Mouse (Mus musculus) neural tube, embryonic 11.5 days (tissue): ENCODE results near the gene Coq5. TPM values are rescaled to one million over a fixed set of nuclear protein-coding genes. Genes with fewer than 3 reads are reported as not detected.
A peak's percentile ranks its signal among the peaks of the same experiment; 100 is the strongest.

Experiments used
- ATAC-seq: fragments of 200-750 bp; cut with Nextera tagmentation; 2 replicates; pipeline ENCODE4 v1.8.0; 2017; ENCODE audit warnings: moderate number of reproducible peaks, mild to moderate bottlenecking, moderate TSS enrichment, moderate library complexity; ENCODE audit not compliant: insufficient read depth, low FRiP score, low TSS enrichment
- DNase-seq: peaks from one replicate; pipeline ENCODE4 v3.0.0-alpha.2; 2015; ENCODE audit warnings: low spot score
- H3K27ac ChIP-seq: fragments of 300-500 bp; sonication (generic); 2 replicates; pipeline ENCODE4 v1.5.1; 2014; ENCODE audit warnings: low read depth, mild to moderate bottlenecking, low read length
- H3K27me3 ChIP-seq: fragments of 300-500 bp; sonication (generic); 2 replicates; pipeline ENCODE4 v1.6.1; 2014; ENCODE audit warnings: mild to moderate bottlenecking, low read length, mixed read lengths; ENCODE audit not compliant: control insufficient read depth, insufficient read depth
- H3K36me3 ChIP-seq: fragments of 300-500 bp; sonication (generic); 2 replicates; pipeline ENCODE4 v1.6.1; 2014; ENCODE audit warnings: mild to moderate bottlenecking, low read length, moderate library complexity, mixed read lengths; ENCODE audit not compliant: control insufficient read depth, insufficient read depth
- H3K4me1 ChIP-seq: fragments of 300-500 bp; sonication (generic); 2 replicates; pipeline ENCODE4 v1.6.1; 2014; ENCODE audit warnings: low read length, mixed read lengths; ENCODE audit not compliant: control insufficient read depth, insufficient read depth
- H3K4me2 ChIP-seq: fragments of 300-500 bp; sonication (generic); 2 replicates; pipeline ENCODE4 v1.6.1; 2014; ENCODE audit warnings: low read depth, mild to moderate bottlenecking, moderate library complexity
- H3K4me3 ChIP-seq: fragments of 300-500 bp; sonication (generic); 2 replicates; pipeline ENCODE4 v1.5.1; 2014; ENCODE audit warnings: low read depth, low read length
- H3K9ac ChIP-seq: fragments of 300-500 bp; sonication (generic); 2 replicates; pipeline ENCODE4 v1.6.1; 2014; ENCODE audit warnings: mild to moderate bottlenecking, low read length
- H3K9me3 ChIP-seq: fragments of 300-500 bp; sonication (generic); 2 replicates; pipeline ENCODE4 v1.6.1; 2016; ENCODE audit warnings: low read length; ENCODE audit not compliant: control insufficient read depth
- WGBS: fragments of 180-500 bp; shearing (Covaris S2); extraction: QIAGEN DNeasy Blood & Tissue Kit; methylation state at CpG from one replicate; pipeline ENCODE4 v1.1.7; 2014; 5-methylcytosine and 5-hydroxymethylcytosine counted together
- polyA plus RNA-seq: library from polyadenylated mRNA; unstranded; fragments of >200 nt; fragmentation: Nextera tagmentation; extraction: Ambion mirVana; gene quantifications from 2 replicates; pipeline ENCODE4 v1.2.1, GENCODE M21; 2014

Gene Coq5
- polyA plus RNA-seq, 1 experiment from 2014 or later = 61.0 TPM

DNA sequence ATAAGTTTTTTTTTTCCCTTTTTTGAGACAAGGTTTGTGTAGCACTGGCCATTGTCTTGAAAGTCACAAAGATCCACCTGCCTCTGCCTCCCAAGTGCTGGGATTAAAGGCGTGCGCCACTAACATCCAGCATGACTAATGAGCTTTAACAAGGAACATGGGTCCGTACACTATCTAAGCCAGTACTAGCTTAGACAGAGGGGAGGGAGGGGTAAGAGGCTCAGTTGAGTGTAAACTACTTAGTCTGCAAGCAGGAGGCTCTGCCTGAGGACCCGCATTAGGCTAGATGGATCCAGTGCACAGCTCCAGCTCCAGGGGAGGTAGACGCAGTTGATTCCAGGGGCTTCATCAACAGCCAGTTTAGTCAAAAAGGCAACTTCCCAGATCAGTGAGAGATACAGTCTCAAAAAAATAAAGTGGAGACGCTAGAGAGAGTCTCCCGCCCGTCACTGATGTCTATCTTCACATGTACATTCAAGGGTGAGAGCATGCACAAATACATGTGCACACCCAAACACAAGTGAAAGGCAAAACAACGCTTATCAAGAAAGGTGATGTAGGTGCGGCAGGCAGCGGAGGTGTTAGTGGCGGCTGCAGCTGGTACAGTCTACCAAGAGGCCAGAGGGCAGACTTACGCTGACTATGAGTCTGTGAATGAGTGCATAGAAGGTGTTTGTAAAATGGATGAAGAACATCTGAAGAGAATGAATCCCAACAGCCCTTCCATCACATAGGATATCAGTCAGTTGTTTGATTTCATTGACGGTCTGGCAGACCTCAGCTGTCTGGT lies 16.8 kb upstream of the Coq5 start:
- no peak overlapping the region for H3K4me3 ChIP-seq
- no peak overlapping the region for H3K4me2 ChIP-seq
- no peak overlapping the region for H3K27ac ChIP-seq
- H3K36me3 ChIP-seq = peaks cover 4% of the 10 kb centered on the region; the same call in 1 of the 2 replicates
- no peak for ATAC-seq
- H3K4me1 ChIP-seq = no peaks in the 10 kb centered on the region
- WGBS = 92% methylated on average over 14 of the region's 14 CpGs
- no peak overlapping the region for H3K9ac ChIP-seq
- no peaks in the 10 kb centered on the region for H3K9me3 ChIP-seq
- DNase-seq = no peak
- H3K27me3 ChIP-seq = no peaks in the 10 kb centered on the region

DNA sequence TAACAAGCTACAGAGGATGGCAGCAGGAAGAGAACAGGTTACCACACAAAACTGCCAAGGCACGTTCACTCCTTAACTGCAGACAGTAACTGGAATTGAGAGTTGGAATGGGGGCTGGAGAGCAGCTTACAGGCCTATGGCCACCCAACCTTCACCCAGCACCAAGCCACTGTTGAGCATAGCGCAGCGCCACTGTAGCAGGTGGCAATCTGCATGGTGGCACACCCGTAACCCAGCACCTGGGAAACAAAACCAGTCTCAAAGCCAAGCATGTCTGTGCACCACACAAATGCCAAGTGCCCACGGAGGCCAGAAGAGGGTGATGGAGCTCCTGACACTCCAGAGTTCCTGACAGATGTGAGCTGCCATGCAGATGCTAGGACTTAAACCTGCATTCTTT lies 13.1 kb upstream of the Coq5 start:
- Histone ChIP-seq H3K36me3 (no peaks in the 10 kb centered on the region; the same call in 1 of the 2 replicates), H3K27ac (no peak overlapping the region), H3K9me3 (no peaks in the 10 kb centered on the region), H3K27me3 (no peaks in the 10 kb centered on the region), H3K4me1 (peaks cover 14% of the 10 kb centered on the region), H3K9ac (no peak overlapping the region), H3K4me3 (no peak overlapping the region), H3K4me2 (no peak overlapping the region)
- no peak for ATAC-seq
- 96% methylated on average over 5 of the region's 5 CpGs for WGBS
- no peak for DNase-seq

DNA sequence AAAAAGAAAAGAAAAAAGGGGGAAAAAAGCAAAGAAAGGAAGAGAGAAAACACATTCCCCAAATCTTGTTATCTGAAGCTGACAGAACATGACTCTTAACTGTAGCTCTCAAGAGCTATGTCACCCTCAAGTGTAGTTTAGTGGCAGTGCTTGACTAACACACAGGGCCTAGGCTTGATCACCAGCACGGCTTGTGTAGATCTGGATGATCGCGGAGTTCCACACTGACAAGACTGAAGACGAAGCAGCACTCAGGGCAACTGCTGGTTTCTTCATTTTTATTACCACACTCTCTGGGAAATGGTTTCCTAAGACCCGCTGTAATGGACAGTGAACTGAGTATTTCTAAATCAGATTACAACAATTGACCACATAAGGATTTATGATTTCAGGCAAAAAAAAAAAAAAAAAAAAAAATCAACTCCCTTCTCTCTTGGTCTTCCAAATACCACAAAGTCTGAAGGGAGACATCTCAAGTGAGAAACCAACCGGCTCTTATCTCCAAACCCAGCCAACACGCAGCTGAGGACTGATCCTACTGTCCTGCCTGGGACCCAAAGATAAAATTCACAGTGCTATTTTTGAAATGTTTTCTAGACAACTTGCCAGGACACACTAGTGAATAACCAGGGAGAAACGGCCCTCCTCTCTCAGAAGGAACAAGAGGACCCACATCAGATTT lies 12.5 kb upstream of the Coq5 start:
- H3K27ac ChIP-seq = no peak overlapping the region
- H3K9ac ChIP-seq = no peak overlapping the region
- no peak overlapping the region for H3K4me3 ChIP-seq
- DNase-seq = no peak
- H3K9me3 ChIP-seq = no peaks in the 10 kb centered on the region
- no peaks in the 10 kb centered on the region; the same call in 1 of the 2 replicates for H3K36me3 ChIP-seq
- no peak overlapping the region for H3K4me2 ChIP-seq
- no peak for ATAC-seq
- H3K4me1 ChIP-seq = peaks cover 14% of the 10 kb centered on the region
- WGBS = 88% methylated on average over 8 of the region's 8 CpGs
- H3K27me3 ChIP-seq = no peaks in the 10 kb centered on the region

DNA sequence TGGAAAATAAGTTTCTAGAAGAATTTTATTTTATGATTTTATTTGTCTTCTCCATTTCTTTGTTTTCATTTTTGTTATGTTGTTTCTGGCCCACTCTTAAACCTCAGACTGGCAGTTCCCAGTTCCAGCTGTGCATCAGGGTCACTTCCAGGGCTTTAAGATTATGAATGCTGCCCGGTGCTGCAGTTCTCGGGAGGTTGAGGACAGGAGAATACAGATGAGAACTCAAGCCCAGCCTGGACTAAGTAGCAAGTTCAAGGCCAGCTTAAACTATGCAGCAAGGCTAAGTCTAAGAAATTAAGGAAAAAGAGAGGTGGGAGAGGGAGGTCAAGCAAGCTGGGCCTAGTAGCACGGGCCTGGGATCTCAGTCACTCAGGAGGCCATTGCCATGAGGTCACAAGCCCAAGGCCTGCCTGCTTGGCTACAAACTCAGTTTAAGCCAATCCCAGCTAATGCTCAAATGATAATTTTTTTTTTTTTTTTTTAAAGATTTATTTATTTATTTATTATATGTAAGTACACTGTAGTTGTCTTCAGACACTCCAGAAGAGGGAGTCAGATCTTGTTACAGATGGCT lies 11.9 kb upstream of the Coq5 start:
- WGBS = 94% methylated on average over 3 of the region's 3 CpGs
- Histone ChIP-seq H3K27me3 (no peaks in the 10 kb centered on the region), H3K27ac (no peak overlapping the region), H3K9me3 (no peaks in the 10 kb centered on the region), H3K4me2 (no peak overlapping the region), H3K4me3 (no peak overlapping the region), H3K4me1 (peaks cover 14% of the 10 kb centered on the region), H3K9ac (no peak overlapping the region), H3K36me3 (no peaks in the 10 kb centered on the region; the same call in 1 of the 2 replicates)
- DNase-seq (no peak), ATAC-seq (no peak)

DNA sequence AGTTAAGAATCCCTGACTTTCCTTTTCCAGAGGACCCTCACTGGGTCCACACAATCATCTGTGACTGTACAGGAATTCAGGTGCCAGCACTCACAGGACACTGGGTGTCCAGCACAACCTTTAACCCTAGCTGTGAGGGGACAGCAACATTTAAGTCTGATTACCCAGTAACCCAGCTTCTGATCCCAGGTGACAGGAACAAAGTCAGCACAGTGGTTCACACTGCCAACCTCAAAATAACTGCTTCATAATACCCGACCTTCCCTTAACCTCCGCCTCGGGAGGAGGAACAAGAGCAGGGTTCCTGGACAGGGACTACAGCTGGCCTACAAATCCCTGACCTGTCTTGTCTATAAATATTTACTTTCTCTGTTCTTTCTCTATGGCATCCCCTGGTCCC lies 11.2 kb upstream of the Coq5 start:
- WGBS = 72% methylated on average over 3 of the region's 3 CpGs
- DNase-seq (no peak), ATAC-seq (no peak)
- Histone ChIP-seq H3K27ac (no peak overlapping the region), H3K4me2 (no peak overlapping the region), H3K9me3 (no peaks in the 10 kb centered on the region), H3K9ac (no peak overlapping the region), H3K36me3 (no peaks in the 10 kb centered on the region; the same call in 1 of the 2 replicates), H3K4me1 (peaks cover 15% of the 10 kb centered on the region), H3K27me3 (no peaks in the 10 kb centered on the region), H3K4me3 (no peak overlapping the region)

DNA sequence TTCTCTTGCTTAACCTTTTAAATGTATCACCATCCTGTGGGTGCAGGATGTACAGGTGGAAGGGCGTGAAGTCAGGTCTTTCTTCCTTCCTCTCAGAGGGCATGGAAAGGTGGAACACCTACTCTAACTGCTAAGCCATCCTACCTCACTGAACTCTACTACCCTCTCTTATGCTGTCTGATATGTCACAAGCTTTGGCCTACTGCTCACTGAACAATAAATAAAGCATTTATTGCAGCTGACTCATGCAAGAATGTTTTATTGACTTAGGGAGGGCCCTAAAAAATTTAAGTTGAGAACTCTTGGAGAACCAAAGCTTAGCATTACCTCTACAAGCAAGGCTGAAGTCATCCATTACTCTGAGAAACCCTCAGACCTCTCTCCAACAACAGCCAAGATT lies 9.5 kb upstream of the Coq5 start:
- no peak for ATAC-seq
- Histone ChIP-seq H3K9me3 (no peaks in the 10 kb centered on the region), H3K4me3 (0 out of 2 replicates have a peak overlapping the region, but pooled peaks have one; percentile 15), H3K36me3 (no peaks in the 10 kb centered on the region; the same call in 1 of the 2 replicates), H3K4me2 (peak overlapping the region; percentile 75; the same call in 1 of the 2 replicates), H3K4me1 (peaks cover 17% of the 10 kb centered on the region), H3K27ac (no peak overlapping the region), H3K9ac (no peak overlapping the region), H3K27me3 (no peaks in the 10 kb centered on the region)
- DNase-seq = no peak
- 95% methylated on average over 1 of the region's 1 CpGs for WGBS

DNA sequence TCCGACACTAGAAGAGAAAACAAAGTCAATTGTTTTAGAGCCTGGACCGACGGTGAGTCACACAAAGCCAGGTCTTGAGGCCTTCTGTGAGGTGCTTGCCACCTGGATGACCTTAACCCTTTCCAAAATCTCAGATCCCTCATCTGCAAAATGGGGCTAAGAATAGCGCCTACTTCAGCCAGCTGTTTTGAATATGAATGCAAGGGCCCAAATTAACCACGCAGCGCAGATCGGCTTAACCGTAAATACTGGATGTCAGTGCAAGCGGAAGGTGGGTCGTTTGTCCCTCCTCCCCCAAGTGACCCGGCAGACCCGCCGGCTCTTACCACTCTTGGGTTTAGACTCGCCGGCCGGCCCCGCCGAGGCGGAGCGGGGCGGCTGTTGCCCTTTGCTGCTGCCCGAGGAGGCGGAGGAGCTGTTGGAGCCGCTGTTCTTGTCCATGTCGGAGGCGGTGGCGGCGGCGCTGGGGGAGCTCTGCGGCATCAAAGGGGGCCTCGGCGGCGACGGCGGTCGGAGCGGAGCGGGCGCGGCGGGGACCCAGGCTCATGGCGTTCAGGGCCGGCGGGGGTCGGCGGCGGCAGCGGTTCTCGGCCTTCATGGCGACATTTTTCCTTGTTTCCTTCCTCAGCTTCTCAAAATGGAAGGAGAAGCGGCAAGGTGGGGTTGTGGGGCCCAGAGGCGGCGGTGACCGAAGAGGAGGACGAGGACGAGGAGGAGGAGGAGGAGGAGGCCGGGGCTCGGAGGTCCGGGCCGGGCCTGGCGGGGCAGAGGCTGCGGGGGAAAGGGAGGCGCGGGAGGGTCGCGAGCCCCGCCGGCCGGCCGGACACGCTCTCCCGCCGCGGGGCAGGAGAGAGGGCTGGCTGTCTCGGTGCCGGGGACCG lies 7.3 kb upstream of the Coq5 start:
- no peaks in the 10 kb centered on the region for H3K9me3 ChIP-seq
- DNase-seq (peak; percentile 37), ATAC-seq (peak; percentile 61)
- H3K4me1 ChIP-seq = peaks cover 17% of the 10 kb centered on the region
- peak overlapping the region; percentile 90 for H3K4me3 ChIP-seq
- H3K9ac ChIP-seq = peak overlapping the region; percentile 94
- WGBS = under 1% methylated on average over 62 of the region's 77 CpGs
- H3K27ac ChIP-seq = peak overlapping the region; percentile 83
- H3K4me2 ChIP-seq = peak overlapping the region; percentile 75
- H3K27me3 ChIP-seq = no peaks in the 10 kb centered on the region
- H3K36me3 ChIP-seq = no peaks in the 10 kb centered on the region; the same call in 1 of the 2 replicates
